Mouse (Mus musculus): Measurements from ENCODE around the gene Zfp523.

Gene Zfp523

GRCm38 (mm10) chr17:28161310-28161881 is 15.5 kb upstream of the Zfp523 start:
- DNase-seq, result no peak

- peak; percentile 86 for DNase-seq
Observed at GRCm38 (mm10) chr17:28163666-28164065, 13.3 kb upstream of the Zfp523 start.

- no peak for DNase-seq
Observed at GRCm38 (mm10) chr17:28170460-28171305, 6.2 kb upstream of the Zfp523 start.

- peak; percentile 32 for DNase-seq
Observed at GRCm38 (mm10) chr17:28172690-28173089, 4.2 kb upstream of the Zfp523 start.

- peak; percentile 58 for DNase-seq
Observed at GRCm38 (mm10) chr17:28177540-28178046, 664 bp downstream of the Zfp523 start.

GRCm38 (mm10) chr17:28180331-28180730 is 3.4 kb downstream of the Zfp523 start:
- DNase-seq, result peak; percentile 27

GRCm38 (mm10) chr17:28180783-28181544 is 4.0 kb downstream of the Zfp523 start:
- DNase-seq, result no peak

GRCm38 (mm10) chr17:28184971-28185638 is 8.2 kb downstream of the Zfp523 start:
- DNase-seq, result no peak

- DNase-seq, result no peak
Observed at GRCm38 (mm10) chr17:28188313-28188712, 11.4 kb downstream of the Zfp523 start.

- DNase-seq, result no peak
Observed at GRCm38 (mm10) chr17:28192754-28193153, 15.8 kb downstream of the Zfp523 start.

GRCm38 (mm10) chr17:28193559-28193958 is 16.6 kb downstream of the Zfp523 start:
- DNase-seq, result no peak

GRCm38 (mm10) chr17:28195033-28195432 is 18.1 kb downstream of the Zfp523 start:
- DNase-seq, result no peak

- DNase-seq, result no peak
Observed at GRCm38 (mm10) chr17:28197646-28198045, 20.7 kb downstream of the Zfp523 start.

- no peak for DNase-seq
Observed at GRCm38 (mm10) chr17:28201982-28202381, 25.1 kb downstream of the Zfp523 start.

GRCm38 (mm10) chr17:28204052-28204720 is 27.3 kb downstream of the Zfp523 start:
- DNase-seq, result peak; percentile 59

GRCm38 (mm10) chr17:28205443-28205842 is 28.5 kb downstream of the Zfp523 start:
- DNase-seq, result no peak

- no peak for DNase-seq
Observed at GRCm38 (mm10) chr17:28207092-28207491, 30.2 kb downstream of the Zfp523 start.

- DNase-seq, result peak; percentile 80
Observed at GRCm38 (mm10) chr17:28207591-28208313, 30.8 kb downstream of the Zfp523 start, which contains the start of gene Def6. TSS of gene Def6 (plus strand) at chr17:28207778.

- no peak for DNase-seq
Observed at GRCm38 (mm10) chr17:28208314-28208612, 31.3 kb downstream of the Zfp523 start.

- DNase-seq, result no peak
Observed at GRCm38 (mm10) chr17:28209457-28210110, 32.7 kb downstream of the Zfp523 start.

GRCm38 (mm10) chr17:28211921-28212341 is 35.0 kb downstream of the Zfp523 start:
- DNase-seq, result no peak
